Mouse (Mus musculus) cerebellum, adult 9-11 months (tissue): Measurements from ENCODE around the gene Actr1b.
"Not testable (repeated sequence)": the region's sequence is repeated elsewhere in the genome, so short reads cannot be mapped to it uniquely, and the experiment has no call there.

Experiments
- DNase-seq: peaks from one replicate; pipeline ENCODE4 v3.0.0; 2022

Gene Actr1b

GRCm38 (mm10) chr1:36696411-36696810, 17.8 kb downstream of the Actr1b start:
- no peak for DNase-seq

- no peak for DNase-seq
Observed at GRCm38 (mm10) chr1:36694871-36695270, 19.4 kb downstream of the Actr1b start.

- DNase-seq: peak; percentile 98
Observed at GRCm38 (mm10) chr1:36691271-36692155, 22.7 kb downstream of the Actr1b start, which contains the start of gene Cox5b. TSS of gene Cox5b (plus strand) at chr1:36691449.

DNA sequence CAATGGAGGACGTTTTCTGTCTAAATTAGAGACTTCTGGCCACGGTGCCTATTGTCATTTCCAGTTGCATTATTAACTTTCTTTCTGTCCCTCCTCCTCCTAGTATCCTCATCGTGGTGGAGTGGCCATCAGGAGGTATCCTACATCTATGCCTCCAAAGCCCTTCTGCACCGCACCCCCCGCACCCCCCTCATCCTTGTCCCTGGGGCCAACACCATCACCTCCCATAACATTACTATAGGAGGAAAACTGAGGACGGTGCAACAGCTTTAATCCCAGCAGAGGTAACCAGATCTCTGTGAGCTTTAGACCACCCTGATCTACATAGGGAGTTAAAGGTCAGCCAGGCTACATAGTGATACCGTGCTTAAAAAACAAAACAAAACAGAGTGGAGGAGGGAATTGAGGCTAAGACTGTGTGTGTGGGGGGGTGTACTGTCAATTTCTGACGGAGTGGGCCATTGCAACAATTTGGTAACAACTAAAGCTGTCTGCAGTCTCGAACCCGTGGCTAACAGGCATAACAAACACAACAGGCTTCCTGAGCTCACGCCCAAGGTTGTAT, 23.5 kb downstream of the Actr1b start:
- DNase-seq: peak; percentile 57

DNA sequence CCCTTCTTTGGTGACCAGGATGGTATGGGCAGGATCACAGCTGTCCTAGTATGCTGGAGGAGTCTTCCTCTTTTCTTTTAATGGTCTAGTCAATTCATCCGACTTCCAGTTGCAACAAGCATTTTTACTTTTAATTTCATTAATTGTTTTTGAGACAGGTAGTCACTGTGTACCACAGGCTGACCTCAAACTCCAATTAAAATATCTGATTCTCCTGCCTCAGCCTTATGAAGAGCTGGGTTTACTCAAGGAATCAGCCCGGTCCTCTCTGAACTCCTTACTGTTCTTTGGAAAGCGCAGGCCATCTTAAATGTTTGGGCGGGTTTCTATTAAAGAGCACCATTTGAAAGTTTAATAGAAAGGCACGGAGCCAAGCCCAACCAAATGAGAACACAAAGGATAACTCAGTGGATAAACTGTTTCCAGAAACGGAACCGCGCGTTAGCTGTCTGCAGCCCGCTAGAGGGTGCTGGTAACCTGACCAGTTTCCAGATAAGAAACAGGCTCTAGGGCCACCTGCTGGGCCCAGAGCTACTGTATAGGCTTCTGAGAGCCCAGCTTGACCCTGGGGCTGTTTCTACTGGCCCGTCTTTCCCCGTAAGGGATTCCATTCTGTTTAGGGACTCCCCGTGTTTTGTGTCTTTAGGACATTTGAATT, 30.3 kb downstream of the Actr1b start:
- peak; percentile 76 for DNase-seq

DNA sequence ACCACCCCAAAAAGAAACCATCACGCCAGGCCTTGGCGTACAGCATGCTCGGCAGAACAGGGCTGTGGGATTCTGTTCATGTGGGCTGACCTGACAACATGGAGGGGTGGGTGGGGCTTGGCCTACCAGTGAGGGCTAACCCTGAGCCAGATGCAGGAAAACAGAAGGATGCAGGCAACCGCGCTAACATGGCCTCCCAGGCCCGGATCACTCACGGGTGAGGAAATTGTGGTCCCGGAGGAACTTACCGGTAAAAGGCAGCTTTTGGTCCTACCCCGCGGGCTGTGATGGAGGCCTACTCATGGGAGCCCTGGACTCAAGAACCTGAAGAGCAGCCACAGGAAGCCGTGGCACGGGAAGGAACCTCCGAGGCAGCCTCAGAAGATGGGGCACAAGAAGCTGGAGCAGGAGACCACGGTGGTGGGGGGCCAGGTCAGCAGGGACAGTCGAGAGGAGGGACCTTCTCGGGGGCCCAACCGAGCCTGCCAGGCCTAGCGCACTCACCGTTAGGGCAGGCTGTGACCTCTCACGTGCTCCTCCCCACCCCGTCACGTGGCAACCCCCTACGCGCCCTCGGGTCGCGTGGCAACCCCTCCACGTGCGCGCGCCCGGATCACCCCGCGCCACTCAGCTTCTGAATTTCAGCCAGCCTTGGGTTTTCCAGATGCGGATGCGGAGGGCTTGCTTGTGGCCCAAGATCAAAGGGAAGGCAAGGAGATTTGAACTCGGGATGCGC, 31.4 kb downstream of the Actr1b start, which contains the start of gene Fam178b:
TSS of gene Fam178b (minus strand) at position 564 of the 736 bp plus-strand sequence.
- no peak for DNase-seq

GRCm38 (mm10) chr1:36680893-36681292, 33.3 kb downstream of the Actr1b start:
- no peak for DNase-seq

GRCm38 (mm10) chr1:36674936-36675335, 39.3 kb downstream of the Actr1b start:
- DNase-seq: no peak

GRCm38 (mm10) chr1:36672648-36673350, 41.4 kb downstream of the Actr1b start:
- no peak for DNase-seq

GRCm38 (mm10) chr1:36671260-36671659, 43.0 kb downstream of the Actr1b start:
- no peak for DNase-seq

DNA sequence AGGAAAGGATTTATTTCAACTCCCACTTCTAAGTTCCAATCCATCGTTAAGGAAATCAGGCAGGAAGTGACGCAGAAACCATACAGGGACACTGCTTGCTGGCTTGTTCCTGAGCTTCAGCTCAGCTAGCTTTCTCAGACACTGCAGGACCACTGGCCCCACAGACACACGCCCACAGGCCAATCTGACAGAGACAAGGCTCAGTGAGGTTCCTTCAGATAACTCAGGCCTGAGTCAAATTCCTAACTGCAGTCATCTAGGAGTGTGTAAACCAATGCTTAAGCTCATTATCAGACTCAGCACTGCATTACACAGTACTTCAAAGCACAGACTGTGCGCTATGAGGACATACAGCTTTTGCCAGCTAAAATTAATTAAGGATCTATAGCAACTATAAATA, 44.0 kb downstream of the Actr1b start:
- no peak for DNase-seq

DNA sequence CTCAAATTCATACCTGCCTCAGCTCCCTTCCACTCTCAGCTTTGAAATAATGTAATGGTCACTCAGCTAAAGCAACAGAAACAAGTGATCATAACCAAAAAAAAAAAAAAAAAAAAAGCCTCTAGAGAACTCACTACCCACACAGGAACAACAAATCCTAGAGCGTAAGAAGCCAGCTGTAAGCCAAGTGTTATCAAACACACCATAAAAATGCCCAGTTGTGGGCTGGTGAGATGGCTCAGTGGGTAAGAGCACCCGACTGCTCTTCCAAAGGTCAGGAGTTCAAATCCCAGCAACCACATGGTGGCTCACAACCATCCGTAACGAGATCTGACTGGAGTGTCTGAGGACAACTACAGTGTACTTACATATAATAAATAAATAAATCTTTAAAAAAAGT, 46.2 kb downstream of the Actr1b start:
- DNase-seq: not testable (repeated sequence)

DNA sequence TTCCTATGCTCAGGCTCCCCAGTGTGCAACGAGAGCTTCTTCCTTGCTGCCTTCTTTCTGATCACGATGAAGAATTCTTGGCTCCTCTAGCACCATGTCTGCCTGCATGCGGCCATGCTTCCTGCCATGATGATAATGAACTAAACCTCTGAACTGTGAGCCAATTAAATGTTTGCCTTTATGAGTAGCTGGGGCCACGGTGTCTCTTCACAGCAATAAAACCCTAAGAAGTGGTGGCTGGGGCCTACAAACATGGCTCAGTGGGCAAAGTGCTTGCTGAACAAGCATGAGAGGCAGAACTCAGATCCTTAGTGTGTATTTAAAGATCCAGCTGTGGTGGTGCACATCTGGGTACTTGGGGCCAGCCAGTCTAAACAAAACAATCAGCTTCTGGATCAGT, 48.3 kb downstream of the Actr1b start:
- DNase-seq: no peak

DNA sequence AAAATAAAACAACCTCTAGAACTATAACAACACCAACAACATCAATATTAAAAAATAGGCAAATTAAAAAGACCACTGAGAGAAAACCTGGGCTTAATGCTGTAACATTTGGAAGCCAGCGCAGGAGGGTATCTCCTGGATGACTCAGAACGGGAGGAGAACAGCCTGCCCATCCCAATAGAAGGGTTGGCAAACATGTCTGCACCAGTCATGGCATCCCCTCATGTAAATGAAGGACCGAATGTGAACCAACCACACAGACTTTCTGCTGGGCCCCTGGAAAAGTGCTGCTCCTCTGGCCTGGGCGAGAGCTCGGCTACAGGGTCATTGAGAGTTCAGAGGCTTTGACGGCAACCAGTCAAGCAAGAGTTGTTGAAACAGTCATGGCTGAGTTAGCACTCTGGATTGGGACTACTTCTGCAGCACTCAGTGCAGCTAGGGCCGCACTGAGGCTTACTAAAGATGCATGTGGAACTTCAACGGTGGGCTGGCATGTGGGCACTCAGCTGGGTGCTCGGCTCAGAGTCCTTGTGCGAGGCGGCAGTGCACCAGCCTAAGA, 49.0 kb downstream of the Actr1b start:
- no peak for DNase-seq

DNA sequence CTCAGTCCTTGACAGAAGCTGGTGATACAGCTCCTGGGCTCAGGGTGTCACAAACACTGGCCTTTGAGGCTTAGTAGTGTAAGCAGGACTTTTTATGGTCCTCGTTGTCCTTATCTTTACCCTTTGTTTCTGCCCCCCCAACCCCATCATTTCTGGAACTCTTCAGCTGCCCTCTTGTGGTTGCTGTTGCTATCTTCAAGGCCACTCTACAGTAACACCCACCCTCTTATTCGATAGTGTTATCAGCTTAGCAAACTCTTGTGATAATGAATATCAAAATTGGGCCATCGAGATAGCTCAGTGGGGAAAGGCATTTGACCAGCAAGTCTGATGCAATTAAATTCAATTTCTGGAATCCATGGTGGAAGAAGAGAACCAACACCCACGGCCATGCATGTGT, 49.8 kb downstream of the Actr1b start:
- peak; percentile 53 for DNase-seq

DNA sequence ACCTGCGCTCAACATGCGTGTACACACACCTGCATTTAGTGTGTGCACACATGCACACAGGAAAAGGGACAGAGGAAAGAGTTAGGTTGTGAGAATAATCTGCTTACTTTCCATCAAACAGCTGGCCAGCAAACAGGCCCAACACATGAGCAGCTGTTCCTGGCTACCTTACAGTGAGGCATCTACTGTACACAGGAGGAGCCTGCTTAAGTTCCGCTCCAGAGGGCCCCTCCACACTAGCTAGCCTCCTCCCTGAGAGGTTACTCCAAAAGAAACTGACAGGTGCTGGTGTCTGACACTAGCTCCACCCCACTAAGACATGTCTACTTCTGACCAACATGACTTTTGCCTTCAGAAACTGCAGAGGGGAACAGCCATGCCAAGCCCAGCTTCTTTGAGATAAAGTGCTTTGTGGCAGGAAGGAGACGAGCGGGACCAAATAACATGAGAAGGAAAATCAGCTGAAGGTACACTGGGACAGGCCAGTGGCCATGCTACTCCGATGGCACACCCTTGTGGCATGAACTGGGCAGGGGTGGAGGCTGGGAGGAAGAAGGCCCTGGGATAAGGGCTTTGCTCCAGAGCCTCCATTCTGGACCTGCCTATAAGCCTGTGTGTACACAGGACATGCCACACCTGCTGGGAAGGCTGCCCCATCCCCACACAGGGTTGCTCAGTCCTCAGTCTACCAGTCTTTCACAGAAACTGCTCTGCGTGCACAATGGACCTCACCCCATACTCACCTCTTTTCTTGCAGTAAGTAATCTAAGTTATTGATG, 55.4 kb downstream of the Actr1b start:
- DNase-seq: no peak

- no peak for DNase-seq
Observed at GRCm38 (mm10) chr1:36657658-36658415, 56.4 kb downstream of the Actr1b start.

DNA sequence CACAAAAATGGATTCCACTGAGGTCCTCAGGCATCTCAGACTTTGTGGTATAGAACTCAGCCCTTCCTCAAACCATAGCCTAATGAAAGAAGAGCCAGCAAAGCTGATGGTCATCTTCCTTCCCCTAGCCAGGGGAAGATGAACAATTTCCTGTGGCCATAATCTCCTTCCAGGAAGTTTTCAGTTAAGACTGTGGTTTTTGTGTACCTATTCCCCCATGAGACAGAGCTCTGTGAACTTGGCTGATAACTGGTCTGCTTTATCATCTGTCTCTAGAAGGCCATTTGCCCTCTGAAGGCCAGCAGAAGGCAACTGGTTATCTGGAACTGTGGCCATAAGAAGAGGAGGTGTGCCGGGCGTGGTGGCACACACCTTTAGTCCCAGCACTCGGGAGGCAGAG, 58.0 kb downstream of the Actr1b start:
- no peak for DNase-seq

DNA sequence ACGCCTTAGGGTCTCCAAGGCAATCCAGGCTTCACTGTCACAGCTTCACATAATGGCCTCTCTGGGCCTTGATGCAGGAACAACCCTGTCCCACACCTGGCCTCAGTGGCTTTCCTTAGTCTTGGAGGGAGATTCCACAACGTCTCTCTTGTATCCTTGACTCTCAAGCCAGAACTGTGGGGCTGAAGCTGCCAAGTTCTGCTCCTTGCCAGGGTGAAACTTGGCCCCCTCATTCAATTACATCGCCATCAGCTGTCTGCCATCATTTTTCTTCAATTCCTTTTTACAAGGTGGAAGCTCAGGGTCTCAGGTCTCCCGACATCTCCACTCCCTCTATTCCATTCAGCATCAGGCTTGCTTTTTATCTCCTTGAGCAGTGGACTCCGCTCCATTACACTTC, 59.2 kb downstream of the Actr1b start:
- DNase-seq: no peak
